Mouse (Mus musculus) embryonic facial prominence, embryonic 10.5 days (tissue): ENCODE measurements around the gene Dtx1. TPM values are rescaled to one million over a fixed set of nuclear protein-coding genes. Genes with fewer than 3 reads are reported as not detected.

Experiments
- DNase-seq: peaks from one replicate; pipeline ENCODE4 v3.0.0-alpha.2; 2017; ENCODE audit warnings: low spot score
- H3K27ac ChIP-seq: fragments of 300-500 bp; sonication (generic); replicated peaks from 2 replicates; pipeline ENCODE4 v1.5.1; 2016; ENCODE audit warnings: mild to moderate bottlenecking
- H3K27me3 ChIP-seq: fragments of 300-500 bp; sonication (generic); replicated peaks from 2 replicates; pipeline ENCODE4 v1.6.1; 2016; ENCODE audit warnings: low read depth, mild to moderate bottlenecking; ENCODE audit not compliant: poor library complexity, severe bottlenecking
- H3K36me3 ChIP-seq: fragments of 300-500 bp; sonication (generic); replicated peaks from 2 replicates; pipeline ENCODE4 v1.6.1; 2016; ENCODE audit warnings: mild to moderate bottlenecking, moderate library complexity
- H3K4me1 ChIP-seq: fragments of 300-500 bp; sonication (generic); 2 replicates; pipeline ENCODE4 v1.6.1; 2016
- H3K4me3 ChIP-seq: fragments of 300-500 bp; sonication (generic); 2 replicates; pipeline ENCODE4 v1.5.1; 2016; ENCODE audit warnings: mild to moderate bottlenecking, moderate library complexity
- H3K9me3 ChIP-seq: fragments of 300-500 bp; sonication (generic); 2 replicates; pipeline ENCODE4 v1.6.1; 2016; ENCODE audit warnings: mild to moderate bottlenecking
- WGBS: fragments of 180-500 bp; shearing (Covaris S2); methylation state at CpG from one replicate; pipeline ENCODE4 v1.1.7; 2016; 5-methylcytosine and 5-hydroxymethylcytosine counted together
- polyA plus RNA-seq: library from polyadenylated mRNA; unstranded; fragments of >200 nt; fragmentation: Nextera tagmentation; extraction: Ambion mirVana; gene quantifications from 2 replicates; pipeline ENCODE4 v1.2.1, GENCODE M21; 2016

The Dtx1 gene
- polyA plus RNA-seq, 1 experiment from 2014 or later = 2.2 TPM

DNA sequence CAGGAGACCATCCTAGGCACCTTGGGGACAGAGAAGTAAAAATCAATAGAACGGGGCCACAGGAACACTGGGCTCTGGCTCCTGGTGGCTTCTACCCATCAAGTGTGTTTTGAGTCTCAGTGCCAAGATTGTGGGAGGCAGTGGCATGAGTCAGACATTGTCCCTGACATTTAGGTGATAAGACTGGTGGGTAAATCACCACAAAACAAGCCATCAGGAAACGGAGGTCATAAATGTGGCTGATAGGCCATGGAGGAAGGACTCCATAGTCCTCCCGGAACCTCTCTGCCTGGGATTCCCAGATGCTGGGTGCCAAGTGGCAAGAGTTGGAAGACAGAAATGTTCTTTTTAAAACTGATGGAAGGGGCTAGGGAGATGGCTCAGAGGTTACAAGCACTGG is 67.5 kb downstream of the Dtx1 start:
- Histone ChIP-seq H3K27ac (no peak overlapping the region), H3K36me3 (no peaks in the 10 kb centered on the region), H3K9me3 (no peaks in the 10 kb centered on the region), H3K27me3 (peaks cover 35% of the 10 kb centered on the region), H3K4me1 (peaks cover 9% of the 10 kb centered on the region), H3K4me3 (no peak overlapping the region)
- no peak for DNase-seq
- 85% methylated on average over 3 of the region's 3 CpGs for WGBS

DNA sequence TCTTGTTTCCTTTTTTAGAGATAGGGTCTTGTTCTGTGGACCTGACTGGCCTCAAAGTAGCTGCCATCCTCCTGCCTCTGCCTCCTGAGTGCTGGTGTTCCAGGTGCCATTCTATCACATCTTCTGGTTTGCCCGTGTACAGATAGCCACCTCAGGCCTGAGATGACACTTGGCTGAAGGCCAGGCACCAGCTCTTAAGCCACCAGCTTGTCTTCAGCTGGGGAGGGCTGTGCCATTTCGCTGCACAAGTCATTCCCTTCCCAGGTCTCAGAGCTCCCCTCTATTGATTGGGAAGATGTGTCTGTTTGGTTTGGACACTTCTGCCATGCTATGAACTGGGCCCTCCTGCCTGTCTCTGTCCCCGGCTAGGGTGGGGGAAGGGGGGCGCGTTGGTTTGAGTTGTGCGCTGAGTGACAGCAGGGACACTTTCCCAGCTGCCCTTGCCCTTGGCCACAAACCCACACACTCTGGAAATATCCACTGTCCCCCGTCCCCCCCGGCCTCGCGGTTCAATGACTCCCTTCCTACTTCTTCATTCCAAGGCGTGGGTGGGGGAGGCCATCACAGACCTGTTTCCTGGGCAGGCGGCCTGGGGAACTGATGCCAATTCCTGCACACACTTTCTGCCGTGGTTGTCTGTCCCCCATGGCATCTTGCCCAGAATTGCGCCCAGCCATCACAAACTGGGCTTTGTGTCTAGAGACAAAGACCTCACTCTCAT is 68.2 kb downstream of the Dtx1 start:
- Histone ChIP-seq H3K4me3 (no peak overlapping the region), H3K27ac (no peak overlapping the region), H3K4me1 (peaks cover 2% of the 10 kb centered on the region), H3K36me3 (no peaks in the 10 kb centered on the region), H3K9me3 (no peaks in the 10 kb centered on the region), H3K27me3 (peaks cover 28% of the 10 kb centered on the region)
- DNase-seq = no peak
- WGBS = 81% methylated on average over 14 of the region's 14 CpGs

DNA sequence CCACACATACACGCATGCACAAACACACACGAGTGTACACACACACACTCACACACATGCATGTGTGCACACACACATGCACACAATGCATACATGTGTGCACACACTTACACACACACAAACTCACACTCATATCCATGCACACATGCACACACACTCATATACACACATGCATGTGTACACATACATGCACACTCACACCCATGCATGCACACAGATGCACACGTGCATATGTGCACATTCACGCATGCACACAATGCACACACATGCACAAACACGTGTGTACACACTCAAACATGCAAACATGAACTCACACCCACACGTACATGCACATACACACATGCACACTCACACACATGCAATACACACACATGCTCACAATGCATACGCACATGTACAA is 71.6 kb downstream of the Dtx1 start:
- no peaks in the 10 kb centered on the region for H3K9me3 ChIP-seq
- H3K4me1 ChIP-seq = 0 out of 2 replicates have a peak, but pooled peaks cover under 1% of the 10 kb centered on the region
- WGBS = 91% methylated on average over 7 of the region's 7 CpGs
- H3K27me3 ChIP-seq = no peaks in the 10 kb centered on the region
- no peak overlapping the region for H3K4me3 ChIP-seq
- H3K27ac ChIP-seq = no peak overlapping the region
- H3K36me3 ChIP-seq = no peaks in the 10 kb centered on the region
- no peak for DNase-seq

DNA sequence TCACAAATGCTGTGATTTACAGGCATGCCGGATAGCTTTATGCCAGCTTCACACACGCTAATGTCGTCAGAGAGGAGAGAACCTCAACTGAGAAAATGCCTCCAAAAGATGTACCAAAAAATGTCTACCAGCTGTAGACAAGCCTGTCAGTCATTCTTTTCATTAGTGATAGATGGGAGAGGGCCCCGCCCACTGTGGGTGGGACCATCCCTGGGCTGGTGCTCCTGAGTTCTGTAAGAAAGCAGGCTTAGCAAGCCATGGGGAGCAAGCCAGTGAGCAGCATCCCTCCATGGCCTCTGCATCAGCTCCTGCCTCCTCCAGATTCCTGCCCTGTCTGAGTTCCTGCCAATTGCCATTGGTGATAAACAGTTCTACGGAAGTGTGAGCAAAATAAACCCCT is 76.1 kb downstream of the Dtx1 start:
- peaks cover 16% of the 10 kb centered on the region for H3K4me1 ChIP-seq
- H3K36me3 ChIP-seq = no peaks in the 10 kb centered on the region
- no peak overlapping the region for H3K4me3 ChIP-seq
- WGBS = 92% methylated on average over 5 of the region's 5 CpGs
- DNase-seq = no peak
- no peak overlapping the region for H3K27ac ChIP-seq
- peaks cover 7% of the 10 kb centered on the region; the same call in 1 of the 2 replicates for H3K9me3 ChIP-seq
- peaks cover 38% of the 10 kb centered on the region for H3K27me3 ChIP-seq

DNA sequence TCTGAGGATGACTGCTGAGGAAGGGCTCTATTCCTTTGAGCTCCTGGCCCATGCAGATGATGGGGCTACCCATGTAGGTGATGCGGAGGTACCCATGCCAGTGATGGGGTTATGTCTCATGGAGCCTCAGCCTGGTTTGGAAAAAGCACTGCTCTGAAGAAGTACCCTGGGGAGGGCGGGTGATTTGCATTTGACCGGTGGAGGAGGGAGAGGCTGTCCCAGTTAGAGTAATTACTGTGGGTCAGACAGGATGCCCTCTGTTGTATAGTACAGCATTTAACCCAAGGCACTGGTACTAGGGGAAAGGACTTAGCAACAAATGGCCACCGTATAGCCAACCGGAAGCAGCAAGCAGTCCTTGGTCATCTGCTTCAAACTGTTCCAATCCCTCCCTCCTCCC is 76.9 kb downstream of the Dtx1 start:
- no peaks in the 10 kb centered on the region for H3K36me3 ChIP-seq
- DNase-seq = no peak
- peaks cover 16% of the 10 kb centered on the region for H3K4me1 ChIP-seq
- H3K27me3 ChIP-seq = peaks cover 45% of the 10 kb centered on the region
- H3K4me3 ChIP-seq = no peak overlapping the region
- WGBS = 46% methylated on average over 5 of the region's 5 CpGs
- peaks cover 7% of the 10 kb centered on the region; the same call in 1 of the 2 replicates for H3K9me3 ChIP-seq
- H3K27ac ChIP-seq = no peak overlapping the region

DNA sequence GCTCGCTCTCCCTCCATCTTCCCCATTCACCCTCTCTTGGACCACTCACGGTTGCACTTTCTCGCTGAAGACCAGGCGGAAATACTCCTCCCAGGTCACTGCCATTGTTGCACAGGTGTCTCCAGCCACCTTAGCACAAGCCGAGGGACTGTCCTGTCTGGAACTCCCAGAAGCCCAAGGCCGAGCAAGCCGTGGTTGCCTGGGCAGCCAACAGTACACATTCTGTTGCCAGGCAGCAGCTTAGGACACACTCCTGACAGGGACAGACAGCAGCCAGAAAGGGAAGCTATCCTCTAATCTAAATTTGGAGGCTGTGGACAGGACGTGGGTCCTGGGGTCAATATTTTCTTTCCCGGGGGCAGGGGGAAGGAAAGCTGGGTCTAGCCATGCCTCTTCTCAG is 77.6 kb downstream of the Dtx1 start, which contains the start of gene Cfap73:
Gene Cfap73 (minus strand): TSS at position 105 of the 400 bp plus-strand sequence.
- Histone ChIP-seq H3K4me3 (no peak within 1 kb of the TSS), H3K4me1 (peaks cover 16% of the 10 kb centered on the region), H3K27ac (no peak within 1 kb of the TSS), H3K36me3 (peaks cover 2% of the 10 kb centered on the region), H3K9me3 (peaks cover 7% of the 10 kb centered on the region; the same call in 1 of the 2 replicates), H3K27me3 (peaks cover 53% of the 10 kb centered on the region)
- 59% methylated on average over 9 of the region's 9 CpGs for WGBS
- no peak for DNase-seq

DNA sequence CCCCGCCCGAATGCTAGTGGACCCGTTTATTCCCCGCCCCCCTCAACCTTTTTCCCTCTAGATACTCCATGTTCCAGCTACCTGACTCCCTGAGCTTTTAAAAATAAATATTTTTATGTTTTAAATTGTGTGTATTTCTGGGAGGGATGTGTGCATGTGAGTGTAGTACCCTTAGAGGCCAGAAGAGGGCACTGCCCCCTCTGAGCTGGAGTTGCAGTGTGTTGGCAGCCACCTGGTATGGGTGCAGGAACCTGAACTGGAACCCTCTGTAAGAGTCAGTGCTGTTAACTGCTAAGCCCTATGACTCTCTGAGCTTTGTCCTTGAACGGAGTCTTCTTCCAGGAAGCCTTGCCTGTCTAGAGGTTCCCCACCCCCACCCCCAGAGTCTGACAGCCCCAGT is 79.8 kb downstream of the Dtx1 start:
- WGBS = 89% methylated on average over 5 of the region's 5 CpGs
- H3K27ac ChIP-seq = no peak overlapping the region
- peaks cover 25% of the 10 kb centered on the region for H3K36me3 ChIP-seq
- H3K4me1 ChIP-seq = peaks cover 16% of the 10 kb centered on the region
- DNase-seq = no peak
- no peak overlapping the region for H3K4me3 ChIP-seq
- peaks cover 7% of the 10 kb centered on the region; the same call in 1 of the 2 replicates for H3K9me3 ChIP-seq
- peaks cover 54% of the 10 kb centered on the region for H3K27me3 ChIP-seq

DNA sequence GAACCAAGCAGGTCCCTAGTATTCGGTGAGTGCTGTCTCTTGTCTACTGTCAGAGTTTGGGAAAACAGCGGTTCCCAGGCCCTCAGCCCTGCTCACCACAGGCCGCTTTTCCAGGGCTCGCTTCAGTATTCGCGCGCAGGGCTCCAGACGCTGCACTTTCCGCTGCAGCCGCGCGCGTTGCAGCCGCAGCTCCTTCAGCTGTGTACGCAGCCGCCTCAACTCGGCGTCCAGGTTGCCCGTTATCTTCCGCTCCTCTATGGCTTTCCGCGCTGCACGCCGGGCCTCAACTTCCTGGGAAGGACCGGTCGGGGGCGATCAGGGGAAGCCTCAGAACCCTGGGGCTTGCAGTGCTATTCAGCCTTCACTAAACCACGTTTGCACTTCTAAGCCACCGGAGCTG is 80.6 kb downstream of the Dtx1 start:
- H3K9me3 ChIP-seq = peaks cover 7% of the 10 kb centered on the region; the same call in 1 of the 2 replicates
- H3K27me3 ChIP-seq = peaks cover 54% of the 10 kb centered on the region
- peak overlapping the region; percentile 44 for H3K4me3 ChIP-seq
- H3K27ac ChIP-seq = no peak overlapping the region
- H3K4me1 ChIP-seq = peaks cover 21% of the 10 kb centered on the region
- DNase-seq = peak; percentile 39
- H3K36me3 ChIP-seq = peaks cover 32% of the 10 kb centered on the region
- 8% methylated on average over 29 of the region's 29 CpGs for WGBS

Other genes starting within 250 kb of the Dtx1 start
- gene Sdsl, start 239.1 kb downstream of the Dtx1 start, polyA plus RNA-seq = 6.2 and 7.1 TPM in 2 replicates
- not detected in 2 replicates for gene Sds, start 235.4 kb downstream of the Dtx1 start, polyA plus RNA-seq
- gene Plbd2, start 208.3 kb downstream of the Dtx1 start, polyA plus RNA-seq = 35.5 and 37.8 TPM in 2 replicates
- gene Slc8b1, start 200.8 kb downstream of the Dtx1 start, polyA plus RNA-seq = 4.1 and 5.2 TPM in 2 replicates
- 11.9 and 12.3 TPM in 2 replicates for gene Tpcn1, start 123.3 kb downstream of the Dtx1 start, polyA plus RNA-seq
- 0.65 and 0.81 TPM in 2 replicates for gene Iqcd, start 122.9 kb downstream of the Dtx1 start, polyA plus RNA-seq
- gene Rita1, start 99.3 kb downstream of the Dtx1 start, polyA plus RNA-seq = 19.4 and 20.1 TPM in 2 replicates
- gene Ddx54, start 99.2 kb downstream of the Dtx1 start, polyA plus RNA-seq = 62.3 and 64.3 TPM in 2 replicates
- gene Cfap73, start 77.7 kb downstream of the Dtx1 start, polyA plus RNA-seq = 0.27 TPM in 1 of 2 replicates, not detected in the other
- gene Rasal1, start 63.1 kb downstream of the Dtx1 start, polyA plus RNA-seq = 0.07 and 0.14 TPM in 2 replicates
- gene Oas2, start 37.9 kb upstream of the Dtx1 start, polyA plus RNA-seq = 0.06 and 0.10 TPM in 2 replicates
- gene Oas3, start 65.7 kb upstream of the Dtx1 start, polyA plus RNA-seq = 0.06 TPM in 1 of 2 replicates, not detected in the other
- gene Oas1e, start 83.6 kb upstream of the Dtx1 start, polyA plus RNA-seq = not detected in 2 replicates
- 0.14 and 0.49 TPM in 2 replicates for gene Oas1c, start 100.6 kb upstream of the Dtx1 start, polyA plus RNA-seq
- gene Oas1f, start 135.4 kb upstream of the Dtx1 start, polyA plus RNA-seq = not detected in 2 replicates
- not detected in 2 replicates for gene Oas1h, start 149.5 kb upstream of the Dtx1 start, polyA plus RNA-seq
- gene Oas1g, start 175.7 kb upstream of the Dtx1 start, polyA plus RNA-seq = not detected in 2 replicates
- gene Oas1a, start 195.6 kb upstream of the Dtx1 start, polyA plus RNA-seq = 0.30 and 0.59 TPM in 2 replicates
- gene Oas1d, start 202.6 kb upstream of the Dtx1 start, polyA plus RNA-seq = not detected in 2 replicates